Comparison of ENCODE assay signal across 22 mouse cellular contexts in the genomic region with DNA sequence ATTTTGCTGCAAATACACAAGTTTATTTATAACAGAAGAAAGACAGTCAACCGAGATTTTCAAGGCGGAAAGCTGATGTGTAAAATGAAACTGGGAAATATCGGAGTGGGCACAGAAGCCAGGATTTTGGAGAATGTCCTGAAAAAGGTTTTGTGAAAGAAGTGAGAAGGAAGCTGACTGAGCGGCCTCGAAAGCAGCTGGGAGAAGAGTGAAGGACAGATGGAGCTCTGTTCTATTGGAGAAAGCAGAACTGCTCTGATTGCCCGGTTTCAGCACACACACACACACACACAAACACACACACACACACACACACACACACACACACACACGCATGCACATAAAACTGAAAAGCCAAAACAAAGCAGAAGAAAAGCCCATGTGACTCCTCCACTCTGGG.
"Had no signal": no experiment of that assay in that cellular context is flagged by ENCODE, and none has a peak within 500 bp of the region (broad histone marks: within the 10 kb centered on the region; RNA-seq: fewer than 3 reads in every experiment).

No protein-coding gene starts in this region.

- H3K4me1 ChIP-seq: intestine, embryonic 15.5 days; kidney, embryonic 15.5 days; liver, embryonic 12.5 days; liver, embryonic 15.5 days; lung, embryonic 15.5 days had no signal

- H3K4me3 ChIP-seq: intestine, embryonic 15.5 days; kidney, embryonic 15.5 days; left cerebral cortex, adult 2 months; limb, embryonic 13.5 days; liver, embryonic 12.5 days; liver, embryonic 15.5 days; lung, embryonic 15.5 days had no signal

- H3K27me3 ChIP-seq: intestine, embryonic 15.5 days; kidney, embryonic 15.5 days; limb, embryonic 13.5 days; liver, embryonic 12.5 days; liver, embryonic 15.5 days; lung, embryonic 15.5 days had no signal

- H3K9me3 ChIP-seq: intestine, embryonic 15.5 days; kidney, embryonic 15.5 days; limb, embryonic 13.5 days; liver, embryonic 12.5 days; liver, embryonic 15.5 days; lung, embryonic 15.5 days had no signal

- H3K27ac ChIP-seq: intestine, embryonic 15.5 days; kidney, embryonic 15.5 days; left cerebral cortex, adult 2 months; limb, embryonic 13.5 days; liver, embryonic 12.5 days; liver, embryonic 15.5 days; lung, embryonic 15.5 days had no signal

- H3K36me3 ChIP-seq: intestine, embryonic 15.5 days; kidney, embryonic 15.5 days; limb, embryonic 13.5 days; liver, embryonic 12.5 days; liver, embryonic 15.5 days; lung, embryonic 15.5 days had no signal

- DNase-seq: kidney, adult 11 months; kidney, adult 8-10 months; kidney, postnatal 10 days; kidney, postnatal 36 days; liver; lung, adult 18-20 months; lung, postnatal 10 days; lung, postnatal 4 days; midbrain, embryonic 14.5 days; right cerebral cortex, adult 18-20 months; right cerebral cortex, postnatal 25 days; thymus, adult 2 months; thymus, postnatal 14 days; thymus, postnatal 4 days had no signal

- H3K4me2 ChIP-seq: intestine, embryonic 15.5 days; kidney, embryonic 15.5 days; limb, embryonic 13.5 days; liver, embryonic 12.5 days; liver, embryonic 15.5 days; lung, embryonic 15.5 days; midbrain, embryonic 11.5 days had no signal

- ATAC-seq: intestine, embryonic 15.5 days; liver, embryonic 12.5 days had no signal

- H3K9ac ChIP-seq: intestine, embryonic 15.5 days; kidney, embryonic 15.5 days; limb, embryonic 13.5 days; liver, embryonic 12.5 days; liver, embryonic 15.5 days; lung, embryonic 15.5 days had no signal
